Mouse (Mus musculus): ENCODE data around the gene Ypel2. TPM values are rescaled to one million over a fixed set of nuclear protein-coding genes. Genes with fewer than 3 reads are reported as not detected.

The Ypel2 gene
- total and polyA plus RNA-seq, 3 experiments, result 1.5 to 8.2 (median 7.0) TPM

- Histone ChIP-seq H3K4me1 (ENCODE audit: insufficient read depth, low read depth, low read length) (peaks cover 32% of the 10 kb centered on the region), H3K27me3 (ENCODE audit: insufficient read depth, low read length) (peaks cover 27% of the 10 kb centered on the region), H3K4me3 (ENCODE audit: low read depth, low read length) (no peak overlapping the region), H3K36me3 (replicated peaks) (no peaks in the 10 kb centered on the region), H3K9me3 (replicated peaks) (no peaks in the 10 kb centered on the region)
- TF ChIP-seq TAL1 (conservative IDR thresholded peaks at IDR 0.05; ENCODE audit: low read depth, low read length) (no peak), GATA2 (IDR thresholded peaks at IDR 0.05; ENCODE audit: borderline replicate concordance, low read depth, low read length) (no peak), POLR2AphosphoS5 (IDR thresholded peaks at IDR 0.05; ENCODE audit: insufficient replicate concordance, low read depth, low read length) (no peak), GATA1 (IDR thresholded peaks at IDR 0.05; ENCODE audit: borderline replicate concordance, low read length) (no peak), CTCF (IDR thresholded peaks at IDR 0.05; ENCODE audit: low read depth, low read length) (no peak)
- ATAC-seq (ENCODE audit: extremely low read depth, insufficient number of reproducible peaks, low FRiP score, poor library complexity, severe bottlenecking) (no peak), DNase-seq (ENCODE audit: low spot score) (no peak)
Measured at GRCm38 (mm10) chr11:86990309-86990708, 3.2 kb downstream of the Ypel2 start.

- H3K4me1 ChIP-seq (ENCODE audit: insufficient read depth, low read depth, low read length), result no peaks in the 10 kb centered on the region
- H3K9me3 ChIP-seq (replicated peaks), result no peaks in the 10 kb centered on the region
- TF ChIP-seq GATA2 (IDR thresholded peaks at IDR 0.05; ENCODE audit: borderline replicate concordance, low read depth, low read length) (no peak), POLR2AphosphoS5 (IDR thresholded peaks at IDR 0.05; ENCODE audit: insufficient replicate concordance, low read depth, low read length) (no peak), CTCF (IDR thresholded peaks at IDR 0.05; ENCODE audit: low read depth, low read length) (no peak), TAL1 (conservative IDR thresholded peaks at IDR 0.05; ENCODE audit: low read depth, low read length) (no peak), GATA1 (IDR thresholded peaks at IDR 0.05; ENCODE audit: borderline replicate concordance, low read length) (no peak)
- H3K36me3 ChIP-seq (replicated peaks), result no peaks in the 10 kb centered on the region
- ATAC-seq (ENCODE audit: extremely low read depth, insufficient number of reproducible peaks, low FRiP score, poor library complexity, severe bottlenecking) (no peak), DNase-seq (ENCODE audit: low spot score) (no peak)
- H3K4me3 ChIP-seq (ENCODE audit: low read depth, low read length), result no peak overlapping the region
- peaks cover 15% of the 10 kb centered on the region for H3K27me3 ChIP-seq (ENCODE audit: insufficient read depth, low read length)
Measured at GRCm38 (mm10) chr11:86984990-86985389, 8.5 kb downstream of the Ypel2 start.

GRCm38 (mm10) chr11:86983056-86983455 is 10.5 kb downstream of the Ypel2 start:
- Histone ChIP-seq H3K4me3 (ENCODE audit: low read depth, low read length) (no peak overlapping the region), H3K9me3 (replicated peaks) (no peaks in the 10 kb centered on the region), H3K27me3 (ENCODE audit: insufficient read depth, low read length) (peaks cover 11% of the 10 kb centered on the region), H3K4me1 (ENCODE audit: insufficient read depth, low read depth, low read length) (no peaks in the 10 kb centered on the region), H3K36me3 (replicated peaks) (no peaks in the 10 kb centered on the region)
- no peak for ATAC-seq (ENCODE audit: extremely low read depth, insufficient number of reproducible peaks, low FRiP score, poor library complexity, severe bottlenecking)
- TF ChIP-seq GATA1 (IDR thresholded peaks at IDR 0.05; ENCODE audit: borderline replicate concordance, low read length), result no peak
- no peak for TF ChIP-seq GATA2 (IDR thresholded peaks at IDR 0.05; ENCODE audit: borderline replicate concordance, low read depth, low read length)
- TF ChIP-seq POLR2AphosphoS5 (IDR thresholded peaks at IDR 0.05; ENCODE audit: insufficient replicate concordance, low read depth, low read length), result no peak
- TF ChIP-seq CTCF (IDR thresholded peaks at IDR 0.05; ENCODE audit: low read depth, low read length), result no peak
- no peak for TF ChIP-seq TAL1 (conservative IDR thresholded peaks at IDR 0.05; ENCODE audit: low read depth, low read length)
- no peak for DNase-seq (ENCODE audit: low spot score)

GRCm38 (mm10) chr11:86981229-86981791 is 12.2 kb downstream of the Ypel2 start:
- ATAC-seq (ENCODE audit: extremely low read depth, insufficient number of reproducible peaks, low FRiP score, poor library complexity, severe bottlenecking) (no peak), DNase-seq (ENCODE audit: low spot score) (no peak)
- Histone ChIP-seq H3K36me3 (replicated peaks) (no peaks in the 10 kb centered on the region), H3K9me3 (replicated peaks) (no peaks in the 10 kb centered on the region), H3K4me1 (ENCODE audit: insufficient read depth, low read depth, low read length) (no peaks in the 10 kb centered on the region), H3K27me3 (ENCODE audit: insufficient read depth, low read length) (0 out of 2 replicates have a peak, but pooled peaks cover 8% of the 10 kb centered on the region), H3K4me3 (ENCODE audit: low read depth, low read length) (no peak overlapping the region)
- no peak for TF ChIP-seq POLR2AphosphoS5 (IDR thresholded peaks at IDR 0.05; ENCODE audit: insufficient replicate concordance, low read depth, low read length)
- no peak for TF ChIP-seq GATA2 (IDR thresholded peaks at IDR 0.05; ENCODE audit: borderline replicate concordance, low read depth, low read length)
- TF ChIP-seq GATA1 (IDR thresholded peaks at IDR 0.05; ENCODE audit: borderline replicate concordance, low read length), result no peak
- TF ChIP-seq CTCF (IDR thresholded peaks at IDR 0.05; ENCODE audit: low read depth, low read length), result no peak
- no peak; the same call in 1 of the 2 replicates for TF ChIP-seq TAL1 (conservative IDR thresholded peaks at IDR 0.05; ENCODE audit: low read depth, low read length)

- H3K36me3 ChIP-seq (replicated peaks), result no peaks in the 10 kb centered on the region
- no peaks in the 10 kb centered on the region for H3K4me1 ChIP-seq (ENCODE audit: insufficient read depth, low read depth, low read length)
- DNase-seq (ENCODE audit: low spot score) (no peak), ATAC-seq (ENCODE audit: extremely low read depth, insufficient number of reproducible peaks, low FRiP score, poor library complexity, severe bottlenecking) (no peak)
- peaks cover 2% of the 10 kb centered on the region; the same call in 1 of the 2 replicates for H3K27me3 ChIP-seq (ENCODE audit: insufficient read depth, low read length)
- TF ChIP-seq TAL1 (conservative IDR thresholded peaks at IDR 0.05; ENCODE audit: low read depth, low read length), result no peak
- no peak for TF ChIP-seq CTCF (IDR thresholded peaks at IDR 0.05; ENCODE audit: low read depth, low read length)
- TF ChIP-seq GATA2 (IDR thresholded peaks at IDR 0.05; ENCODE audit: borderline replicate concordance, low read depth, low read length), result no peak
- TF ChIP-seq POLR2AphosphoS5 (IDR thresholded peaks at IDR 0.05; ENCODE audit: insufficient replicate concordance, low read depth, low read length), result no peak
- no peak for TF ChIP-seq GATA1 (IDR thresholded peaks at IDR 0.05; ENCODE audit: borderline replicate concordance, low read length)
- no peak overlapping the region for H3K4me3 ChIP-seq (ENCODE audit: low read depth, low read length)
- no peaks in the 10 kb centered on the region for H3K9me3 ChIP-seq (replicated peaks)
Measured at GRCm38 (mm10) chr11:86980526-86980925, 13.0 kb downstream of the Ypel2 start.

GRCm38 (mm10) chr11:86979799-86980198 is 13.7 kb downstream of the Ypel2 start:
- Histone ChIP-seq H3K27me3 (ENCODE audit: insufficient read depth, low read length) (peaks cover 2% of the 10 kb centered on the region; the same call in 1 of the 2 replicates), H3K9me3 (replicated peaks) (no peaks in the 10 kb centered on the region), H3K36me3 (replicated peaks) (no peaks in the 10 kb centered on the region), H3K4me1 (ENCODE audit: insufficient read depth, low read depth, low read length) (no peaks in the 10 kb centered on the region), H3K4me3 (ENCODE audit: low read depth, low read length) (no peak overlapping the region)
- no peak for ATAC-seq (ENCODE audit: extremely low read depth, insufficient number of reproducible peaks, low FRiP score, poor library complexity, severe bottlenecking)
- DNase-seq (ENCODE audit: low spot score), result no peak
- TF ChIP-seq CTCF (IDR thresholded peaks at IDR 0.05; ENCODE audit: low read depth, low read length), result no peak
- TF ChIP-seq TAL1 (conservative IDR thresholded peaks at IDR 0.05; ENCODE audit: low read depth, low read length), result no peak
- TF ChIP-seq GATA2 (IDR thresholded peaks at IDR 0.05; ENCODE audit: borderline replicate concordance, low read depth, low read length), result no peak
- no peak for TF ChIP-seq GATA1 (IDR thresholded peaks at IDR 0.05; ENCODE audit: borderline replicate concordance, low read length)
- TF ChIP-seq POLR2AphosphoS5 (IDR thresholded peaks at IDR 0.05; ENCODE audit: insufficient replicate concordance, low read depth, low read length), result no peak

All from G1E (cell line).